Mouse (Mus musculus): ENCODE measurements around the gene Ccdc121.

DNA sequence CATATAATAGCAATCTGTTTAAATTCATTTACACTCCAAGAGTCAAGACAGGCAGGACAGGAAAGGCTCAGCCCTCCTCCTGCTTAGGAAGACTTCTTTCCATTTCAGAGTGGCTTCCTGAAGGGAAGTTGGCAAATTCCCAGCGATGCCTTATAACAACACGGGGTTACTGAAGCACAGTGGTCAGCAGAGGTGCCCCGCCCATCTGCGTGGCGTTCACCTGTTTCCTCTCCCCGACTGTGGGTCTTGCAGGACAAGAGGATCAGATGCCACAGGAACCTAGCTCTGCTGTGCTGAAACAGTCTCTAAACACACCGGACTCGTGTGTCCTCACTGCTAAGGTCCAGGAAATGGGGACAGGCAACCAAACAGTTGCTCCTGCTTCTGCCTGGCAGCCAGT is 5.9 kb downstream of the Ccdc121 start:
- TF ChIP-seq GATA1 (IDR thresholded peaks at IDR 0.05; ENCODE audit: borderline replicate concordance, low read length) (no peak), FLI1 (IDR thresholded peaks at IDR 0.05; ENCODE audit: low read length) (no peak)

All from megakaryocyte, embryonic 14.5 days (primary cell).